Mouse (Mus musculus): ENCODE results near the gene Vmn1r120. TPM values are rescaled to one million over a fixed set of nuclear protein-coding genes. Genes with fewer than 3 reads are reported as not detected.
"Not testable (repeated sequence)": the region's sequence is repeated elsewhere in the genome, so short reads cannot be mapped to it uniquely, and the experiment has no call there.

The Vmn1r120 gene
- not detected in 2 replicates for polyA plus RNA-seq (2015; fragmentation: Nextera tagmentation; extraction: Ambion mirVana)

GRCm38 (mm10) chr7:21053684-21054083 lies at the start of gene Vmn1r120:
Gene Vmn1r120, minus strand, starts transcription at chr7:21053784.
- H3K27ac ChIP-seq; ATAC-seq (ENCODE audit: low FRiP score, low read depth); H3K9ac ChIP-seq; H3K4me1 ChIP-seq; H3K9me3 ChIP-seq; H3K27me3 ChIP-seq; H3K4me3 ChIP-seq; H3K4me2 ChIP-seq (replicated peaks); H3K36me3 ChIP-seq: not testable (repeated sequence)
- WGBS = 80% methylated on average over 1 of the region's 1 CpGs

- not testable (repeated sequence) for H3K4me2 ChIP-seq (replicated peaks); H3K36me3 ChIP-seq; H3K9me3 ChIP-seq; H3K4me3 ChIP-seq; H3K9ac ChIP-seq; ATAC-seq (ENCODE audit: low FRiP score, low read depth); H3K27ac ChIP-seq; H3K27me3 ChIP-seq; H3K4me1 ChIP-seq
- 73% methylated on average over 5 of the region's 5 CpGs for WGBS
Measured at GRCm38 (mm10) chr7:21098413-21098812, 44.8 kb upstream of the Vmn1r120 start, which contains the start of gene Vmn1r121. Gene Vmn1r121, minus strand, starts transcription at chr7:21098513.

- WGBS = no CpG with 5 or more reads among the region's 2 CpGs
- ATAC-seq (ENCODE audit: low FRiP score, low read depth) = not testable (repeated sequence)
Measured at GRCm38 (mm10) chr7:21012355-21012754, 41.2 kb downstream of the Vmn1r120 start, which contains the start of gene Vmn1r119. Gene Vmn1r119, minus strand, starts transcription at chr7:21012455.

More at GRCm38 (mm10) chr7:21012355-21012754, 41.2 kb downstream of the Vmn1r120 start, which contains the start of gene Vmn1r119:
- H3K4me1 ChIP-seq; H3K36me3 ChIP-seq; H3K9me3 ChIP-seq; H3K27me3 ChIP-seq; H3K27ac ChIP-seq; H3K4me2 ChIP-seq (replicated peaks); H3K9ac ChIP-seq; H3K4me3 ChIP-seq: not testable (repeated sequence)

Other genes with a start within 250 kb of the Vmn1r120 start
- gene Vmn1r114, start 241.6 kb downstream of the Vmn1r120 start, polyA plus RNA-seq (2015; fragmentation: Nextera tagmentation; extraction: Ambion mirVana) = not detected in 2 replicates
- not detected in 2 replicates for gene Vmn1r115, start 208.8 kb downstream of the Vmn1r120 start, polyA plus RNA-seq (2015; fragmentation: Nextera tagmentation; extraction: Ambion mirVana)
- not detected in 2 replicates for gene Vmn1r116, start 181.5 kb downstream of the Vmn1r120 start, polyA plus RNA-seq (2015; fragmentation: Nextera tagmentation; extraction: Ambion mirVana)
- not detected in 2 replicates for gene Vmn1r117, start 169.7 kb downstream of the Vmn1r120 start, polyA plus RNA-seq (2015; fragmentation: Nextera tagmentation; extraction: Ambion mirVana)
- gene Vmn1r118, start 141.4 kb downstream of the Vmn1r120 start, polyA plus RNA-seq (2015; fragmentation: Nextera tagmentation; extraction: Ambion mirVana) = not detected in 2 replicates
- gene Vmn1r119, start 41.3 kb downstream of the Vmn1r120 start, polyA plus RNA-seq (2015; fragmentation: Nextera tagmentation; extraction: Ambion mirVana) = not detected in 2 replicates
- gene Vmn1r121, start 44.7 kb upstream of the Vmn1r120 start, polyA plus RNA-seq (2015; fragmentation: Nextera tagmentation; extraction: Ambion mirVana) = not detected in 2 replicates
- gene Vmn1r122, start 80.3 kb upstream of the Vmn1r120 start, polyA plus RNA-seq (2015; fragmentation: Nextera tagmentation; extraction: Ambion mirVana) = not detected in 2 replicates
- gene Vmn1r123, start 108.4 kb upstream of the Vmn1r120 start, polyA plus RNA-seq (2015; fragmentation: Nextera tagmentation; extraction: Ambion mirVana) = not detected in 2 replicates
- gene Gm5157, start 136.6 kb upstream of the Vmn1r120 start, polyA plus RNA-seq (2015; fragmentation: Nextera tagmentation; extraction: Ambion mirVana) = not detected in 2 replicates
- not detected in 2 replicates for gene Vmn1r124, start 206.8 kb upstream of the Vmn1r120 start, polyA plus RNA-seq (2015; fragmentation: Nextera tagmentation; extraction: Ambion mirVana)
- gene Vmn1r125, start 218.4 kb upstream of the Vmn1r120 start, polyA plus RNA-seq (2015; fragmentation: Nextera tagmentation; extraction: Ambion mirVana) = not detected in 2 replicates
- not detected in 2 replicates for gene Vmn1r126, start 247.7 kb upstream of the Vmn1r120 start, polyA plus RNA-seq (2015; fragmentation: Nextera tagmentation; extraction: Ambion mirVana)